Mouse (Mus musculus) macrophage (primary cell): ENCODE measurements around the gene Ndrg4. TPM values are rescaled to one million over a fixed set of nuclear protein-coding genes. Genes with fewer than 3 reads are reported as not detected.
"Not testable (repeated sequence)": the region's sequence is repeated elsewhere in the genome, so short reads cannot be mapped to it uniquely, and the experiment has no call there.

ENCODE experiments used
- H3K27ac ChIP-seq: fragments of 350-480 bp; formaldehyde crosslinking; 2 replicates; pipeline ENCODE4 v1.9.0; 2021
- H3K36me3 ChIP-seq: fragments of 350-480 bp; formaldehyde crosslinking; 2 replicates; pipeline ENCODE4 v1.9.0; 2021; ENCODE audit errors: inconsistent target
- H3K4me3 ChIP-seq: fragments of 350-480 bp; formaldehyde crosslinking; 2 replicates; pipeline ENCODE4 v1.9.0; 2021; ENCODE audit errors: inconsistent target
- H3K79me2 ChIP-seq: fragments of 350-480 bp; formaldehyde crosslinking; 2 replicates; pipeline ENCODE4 v1.9.0; 2021; ENCODE audit errors: inconsistent target
- WGBS: methylation state at CpG from one replicate; pipeline ENCODE4 v1.1.7; 2026; ENCODE audit warnings: inconsistent platforms; ENCODE audit not compliant: missing documents; 5-methylcytosine and 5-hydroxymethylcytosine counted together
- polyA plus RNA-seq: library from polyadenylated mRNA; stranded (reverse); fragments of 250-400 nt; gene quantifications from 3 replicates; pipeline ENCODE4 v1.2.4, GENCODE M21; 2018; ENCODE audit warnings: inconsistent platforms

Ndrg4 gene
- polyA plus RNA-seq, 1 experiment from 2014 or later = 0.73 TPM

DNA sequence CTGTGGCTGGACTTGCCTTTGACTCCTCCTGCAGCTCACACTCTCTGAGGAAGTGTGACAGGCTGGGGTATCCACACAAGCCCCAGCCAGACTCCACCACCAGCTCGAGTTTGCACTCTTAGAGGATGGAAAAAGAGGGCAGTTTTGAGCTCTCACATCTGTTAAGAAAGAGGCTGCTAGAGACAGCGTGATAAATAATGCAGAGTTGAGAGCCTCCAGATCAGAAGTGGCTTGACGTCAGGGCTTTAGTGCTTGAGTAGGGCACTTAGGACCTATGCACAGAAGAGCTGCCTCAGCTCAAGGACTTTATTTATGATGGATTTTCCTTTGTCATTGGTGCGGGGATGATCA lies 13.2 kb upstream of the Ndrg4 start:
- Histone ChIP-seq H3K4me3 (no peak overlapping the region), H3K27ac (no peak overlapping the region), H3K79me2 (no peaks in the 10 kb centered on the region), H3K36me3 (no peaks in the 10 kb centered on the region)
- 77% methylated on average over 4 of the region's 4 CpGs for WGBS

DNA sequence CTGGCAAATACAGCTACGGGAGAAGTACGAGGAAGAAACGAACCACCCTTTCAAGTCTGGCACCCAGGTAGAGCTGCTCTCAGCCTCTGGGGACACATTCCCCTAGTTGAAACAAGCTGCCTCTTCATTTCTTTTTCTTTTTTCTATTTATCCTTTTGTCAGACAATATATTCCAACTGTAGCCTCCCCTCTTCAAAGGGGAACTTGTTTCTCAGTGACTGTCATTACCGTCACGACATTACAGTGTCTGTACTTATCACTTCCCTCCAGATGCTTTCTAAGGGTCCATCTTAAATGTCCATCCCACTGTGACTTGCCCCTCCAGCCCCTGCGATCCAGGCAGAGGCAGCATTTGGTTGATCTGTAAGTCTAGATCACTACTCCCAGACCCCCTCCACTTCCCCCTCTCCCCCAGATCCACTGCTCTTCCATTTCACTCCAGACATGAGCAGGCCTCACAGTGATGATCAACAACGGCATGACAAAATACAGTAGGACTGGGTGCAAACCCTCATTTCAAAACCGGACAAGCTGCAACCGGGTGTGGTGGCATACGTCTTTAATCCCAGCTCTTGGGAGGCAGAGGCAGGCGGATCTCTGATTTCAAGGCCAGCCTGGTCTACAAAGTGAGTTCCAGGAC lies 10.8 kb upstream of the Ndrg4 start:
- 92% methylated on average over 11 of the region's 11 CpGs for WGBS
- H3K27ac ChIP-seq, H3K36me3 ChIP-seq, H3K4me3 ChIP-seq, H3K79me2 ChIP-seq: not testable (repeated sequence)

- Histone ChIP-seq H3K79me2 (no peaks in the 10 kb centered on the region), H3K27ac (no peak overlapping the region), H3K4me3 (no peak overlapping the region), H3K36me3 (no peaks in the 10 kb centered on the region)
- 58% methylated on average over 7 of the region's 8 CpGs for WGBS
These were observed 8.4 kb upstream of the Ndrg4 start for GRCm38 (mm10) chr8:95668163-95668958.

- 95% methylated on average over 2 of the region's 2 CpGs for WGBS
- Histone ChIP-seq H3K79me2 (no peaks in the 10 kb centered on the region), H3K36me3 (no peaks in the 10 kb centered on the region), H3K27ac (no peak overlapping the region), H3K4me3 (no peak overlapping the region)
These were observed 6.8 kb upstream of the Ndrg4 start for GRCm38 (mm10) chr8:95669967-95670366.

- Histone ChIP-seq H3K79me2 (no peaks in the 10 kb centered on the region), H3K27ac (no peak overlapping the region), H3K36me3 (no peaks in the 10 kb centered on the region), H3K4me3 (no peak overlapping the region)
- 91% methylated on average over 6 of the region's 6 CpGs for WGBS
These were observed 4.9 kb upstream of the Ndrg4 start for GRCm38 (mm10) chr8:95671861-95672260.

- H3K4me3 ChIP-seq = no peak overlapping the region
- H3K27ac ChIP-seq = no peak overlapping the region
- H3K36me3 ChIP-seq = no peaks in the 10 kb centered on the region
- WGBS = 47% methylated on average over 5 of the region's 5 CpGs
- H3K79me2 ChIP-seq = no peaks in the 10 kb centered on the region
These were observed 4.0 kb upstream of the Ndrg4 start for GRCm38 (mm10) chr8:95672811-95673210.

- Histone ChIP-seq H3K4me3 (no peak overlapping the region), H3K79me2 (no peaks in the 10 kb centered on the region), H3K36me3 (no peaks in the 10 kb centered on the region), H3K27ac (no peak overlapping the region)
- 4% methylated on average over 42 of the region's 48 CpGs for WGBS
These were observed 827 bp downstream of the Ndrg4 start for GRCm38 (mm10) chr8:95677591-95678023.

- Histone ChIP-seq H3K27ac (no peak overlapping the region), H3K4me3 (no peak overlapping the region), H3K79me2 (no peaks in the 10 kb centered on the region), H3K36me3 (no peaks in the 10 kb centered on the region)
- WGBS = 2% methylated on average over 68 of the region's 70 CpGs
These were observed 1.3 kb downstream of the Ndrg4 start for GRCm38 (mm10) chr8:95678024-95678611.

DNA sequence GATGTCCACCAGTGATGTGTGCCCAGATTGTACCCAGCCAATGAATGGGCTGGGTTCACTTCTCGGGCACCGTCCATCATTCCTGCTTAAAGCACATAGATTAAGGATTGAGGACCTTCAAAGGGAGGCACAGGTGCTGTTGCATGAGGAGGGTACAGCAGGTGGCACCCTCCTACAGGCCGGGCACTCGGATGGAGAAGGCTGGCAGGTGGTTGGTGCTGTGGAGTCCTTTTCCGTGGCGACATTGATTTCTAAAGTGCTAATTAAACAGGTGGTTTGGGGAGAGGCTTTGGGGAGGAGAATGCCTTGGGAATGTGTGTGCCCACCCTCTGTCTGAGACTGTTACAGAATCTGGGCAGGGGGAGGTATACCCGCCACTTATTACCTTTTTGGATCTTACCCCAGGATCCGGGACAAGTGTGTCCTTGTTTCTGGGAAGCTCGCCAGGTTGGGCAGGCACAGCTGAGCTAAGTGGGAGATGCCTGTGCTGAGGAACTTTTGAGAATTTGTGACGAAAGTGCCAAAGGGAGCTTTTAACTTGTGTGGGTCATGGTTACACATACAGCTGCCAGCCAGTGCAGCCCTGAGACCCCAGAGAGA lies 11.4 kb downstream of the Ndrg4 start:
- H3K79me2 ChIP-seq = no peaks in the 10 kb centered on the region
- WGBS = 91% methylated on average over 10 of the region's 10 CpGs
- no peak overlapping the region for H3K27ac ChIP-seq
- no peak overlapping the region for H3K4me3 ChIP-seq
- no peaks in the 10 kb centered on the region for H3K36me3 ChIP-seq

GRCm38 (mm10) chr8:95690929-95691541 lies 14.3 kb downstream of the Ndrg4 start:
- H3K36me3 ChIP-seq = no peaks in the 10 kb centered on the region
- H3K27ac ChIP-seq = no peak overlapping the region
- 77% methylated on average over 13 of the region's 13 CpGs for WGBS
- no peak overlapping the region for H3K4me3 ChIP-seq
- no peaks in the 10 kb centered on the region for H3K79me2 ChIP-seq

GRCm38 (mm10) chr8:95694631-95695030 lies 17.9 kb downstream of the Ndrg4 start:
- Histone ChIP-seq H3K4me3 (no peak overlapping the region), H3K27ac (no peak overlapping the region), H3K79me2 (no peaks in the 10 kb centered on the region), H3K36me3 (no peaks in the 10 kb centered on the region)
- 31% methylated on average over 6 of the region's 6 CpGs for whole genome bisulfite sequencing

DNA sequence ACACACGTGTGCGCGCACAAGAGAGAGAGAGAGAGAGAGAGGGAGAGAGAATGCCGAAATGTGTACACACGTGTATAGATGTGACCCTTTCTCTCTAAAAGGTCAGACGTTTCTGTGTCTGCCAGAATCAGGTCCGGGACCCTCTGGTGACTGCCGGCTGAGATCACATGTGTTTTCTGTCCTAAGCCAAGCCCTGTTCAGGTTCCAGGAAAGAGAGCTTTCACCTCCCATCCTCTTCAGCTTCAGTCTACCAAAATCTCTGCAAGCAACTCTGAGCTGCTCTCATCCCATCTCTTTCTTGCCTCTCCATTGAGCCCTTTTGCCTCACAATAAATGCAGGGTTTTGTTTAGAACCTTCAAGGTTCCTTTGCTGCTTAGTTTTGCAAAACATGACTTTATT lies 19.9 kb downstream of the Ndrg4 start:
- no peaks in the 10 kb centered on the region for H3K79me2 ChIP-seq
- H3K27ac ChIP-seq = no peak overlapping the region
- 74% methylated on average over 3 of the region's 8 CpGs for WGBS
- H3K4me3 ChIP-seq = no peak overlapping the region
- no peaks in the 10 kb centered on the region for H3K36me3 ChIP-seq

GRCm38 (mm10) chr8:95697128-95697527 lies 20.3 kb downstream of the Ndrg4 start:
- Histone ChIP-seq H3K27ac (no peak overlapping the region), H3K4me3 (no peak overlapping the region)
- 3% methylated on average over 11 of the region's 11 CpGs for WGBS

DNA sequence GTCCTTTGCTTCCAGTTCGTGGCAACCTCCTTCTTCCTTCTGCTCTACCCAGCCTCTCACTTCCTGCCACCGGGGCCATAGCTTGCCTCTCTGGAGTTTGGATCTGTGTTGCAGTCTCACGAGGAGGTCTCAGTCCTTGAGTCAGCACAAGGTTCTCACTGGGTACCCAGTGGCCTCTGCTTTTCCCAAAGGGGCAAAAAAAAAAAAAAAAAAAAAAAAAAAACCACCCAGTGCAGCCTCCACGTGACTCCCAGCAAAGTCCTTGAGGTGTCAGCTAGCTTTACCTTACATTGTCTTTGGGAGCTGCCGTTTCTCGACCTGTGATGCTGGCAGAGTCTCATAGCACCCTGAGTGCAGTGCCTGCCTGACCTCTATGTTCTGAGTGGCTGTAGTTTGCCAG lies 21.4 kb downstream of the Ndrg4 start:
- 13% methylated on average over 6 of the region's 6 CpGs for WGBS
- no peak overlapping the region for H3K27ac ChIP-seq
- no peaks in the 10 kb centered on the region for H3K36me3 ChIP-seq
- no peaks in the 10 kb centered on the region for H3K79me2 ChIP-seq
- H3K4me3 ChIP-seq = no peak overlapping the region

More at GRCm38 (mm10) chr8:95697128-95697527, 20.3 kb downstream of the Ndrg4 start:
- H3K36me3 ChIP-seq = no peaks in the 10 kb centered on the region
- H3K79me2 ChIP-seq = no peaks in the 10 kb centered on the region
